10 mouse cellular contexts compared by ENCODE assay signal in the genomic region with DNA sequence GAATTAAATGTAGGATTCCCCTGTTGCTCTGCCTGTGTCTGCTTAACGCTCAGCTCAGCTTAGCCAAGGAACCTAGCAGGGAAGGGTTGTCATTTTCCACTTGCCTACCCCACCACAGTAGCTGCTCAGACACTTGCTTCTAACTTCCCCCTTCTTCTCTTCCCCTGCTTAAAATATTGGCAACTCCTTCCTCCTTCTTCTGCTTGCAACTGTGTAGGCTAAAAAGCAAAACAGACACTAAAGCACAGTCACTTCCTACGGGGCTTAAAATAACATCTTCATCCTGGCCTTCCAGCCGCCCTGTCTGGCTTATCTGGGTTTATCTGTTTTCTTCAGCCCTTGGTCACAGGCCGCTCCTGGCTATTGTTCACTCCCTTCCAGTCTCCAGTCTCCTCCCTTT. TPM values are rescaled to one million over a fixed set of nuclear protein-coding genes. Genes with fewer than 3 reads are reported as not detected.
A peak's percentile ranks its signal among the peaks of the same experiment; 100 is the strongest.
DNase-seq lines count a peak whose midpoint lies in the region; ATAC-seq and TF ChIP-seq lines count a peak whose summit lies in the region.
"Had no signal": no experiment of that assay in that cellular context is flagged by ENCODE, and none has a peak within 500 bp of the region (broad histone marks: within the 10 kb centered on the region; RNA-seq: fewer than 3 reads in every experiment).

No protein-coding gene starts in this region.

- intact Hi-C loops in heart, postnatal 25 days (cut with DNase I) = loop anchor here (5.0 kb wide), 1 partner anchor 50 kb away; the partner anchor contains the start of gene Pwwp2a
- intact Hi-C loops in left cerebral cortex, postnatal 14 days (cut with DNase I) = no loop called here

- H3K27ac ChIP-seq in bone marrow macrophage, adult 2 months (ENCODE audit: insufficient read depth, low read depth, low read length) = peak overlapping the region; percentile 79

- DNase-seq in heart, adult 8-10 months (ENCODE audit: low spot score) = peak; percentile 34
- no peak for DNase-seq in heart, postnatal 25 days (ENCODE audit: low spot score)
- peak; percentile 38 to 67 for DNase-seq in left cerebral cortex, postnatal 14 days (ENCODE audit: low spot score in 2 of 2)
- DNase-seq in left cerebral cortex, adult 11 months (ENCODE audit: low spot score) = no peak
- no peak for DNase-seq in cerebellum, postnatal 4 days (ENCODE audit: low spot score in 2 of 2)
- DNase-seq in embryo, embryonic 9.5 days (ENCODE audit: extremely low spot score) = no peak

- TF ChIP-seq CTCF in bone marrow macrophage, adult 2 months (IDR thresholded peaks at IDR 0.05; ENCODE audit: low read depth, low read length) = no peak

- H3K4me1 ChIP-seq in bone marrow macrophage, adult 2 months (ENCODE audit: control insufficient read depth, insufficient read depth, low read length) = peaks cover 19% of the 10 kb centered on the region

- TF ChIP-seq POLR2A in bone marrow macrophage, adult 2 months (IDR thresholded peaks at IDR 0.05; ENCODE audit: borderline replicate concordance, low read depth, low read length) = no peak

- ATAC-seq in megakaryocyte, adult 5-6 weeks (ENCODE audit: poor library complexity, severe bottlenecking) = peak; percentile 85
- ATAC-seq: lung, postnatal 0 days had no signal

- H3K4me3 ChIP-seq in bone marrow macrophage, adult 2 months (ENCODE audit: insufficient read depth, low read length) = no peak overlapping the region

RNA-seq across cellular contexts. Expression of gene Fabp6, which starts 31.2 kb away (rescaled TPM):
- total RNA-seq in heart, adult 8-10 months (2022) = not detected
- total RNA-seq in heart, postnatal 25 days (2021) = not detected
- total RNA-seq in left cerebral cortex, postnatal 14 days (2021) = not detected
- polyA plus RNA-seq in bone marrow macrophage, adult 2 months (2012; ENCODE audit: insufficient read depth, insufficient read length, missing spikeins) = not detected in 2 replicates
- total RNA-seq in megakaryocyte, adult 5-6 weeks (2015) = not detected in 2 replicates
- not detected in 2 replicates for total RNA-seq in megakaryocyte, adult 5-6 weeks (2017)
- polyA plus RNA-seq: stomach, embryonic 14.5 days had no signal

RNA-seq across cellular contexts. Expression of gene 4933415A04Rik, which starts 45.7 kb away (rescaled TPM):
- total RNA-seq in heart, adult 8-10 months (2022) = under 1 TPM; 0.22 to 0.57 (median 0.48) TPM
- under 1 TPM; 0.49 to 0.67 TPM for total RNA-seq in heart, postnatal 25 days (2021)
- 1 to 10 TPM; 1.1 TPM for total RNA-seq in left cerebral cortex, postnatal 14 days (2021)
- polyA plus RNA-seq in bone marrow macrophage, adult 2 months (2012; ENCODE audit: insufficient read depth, insufficient read length, missing spikeins) = not detected in 2 replicates
- total RNA-seq in megakaryocyte, adult 5-6 weeks (2015) = not detected in 2 replicates
- total RNA-seq in megakaryocyte, adult 5-6 weeks (2017) = not detected in 2 replicates

RNA-seq across cellular contexts. Expression of gene Pwwp2a, which starts 49.2 kb away (rescaled TPM):
- 10 to 100 TPM; 13.8 to 18.4 (median 15.7) TPM for total RNA-seq in heart, adult 8-10 months (2022)
- total RNA-seq in heart, postnatal 25 days (2021) = 10 to 100 TPM; 18.9 to 20.9 TPM
- 10 to 100 TPM; 56.7 to 58.3 TPM for total RNA-seq in left cerebral cortex, postnatal 14 days (2021)
- polyA plus RNA-seq in bone marrow macrophage, adult 2 months (2012; ENCODE audit: insufficient read depth, insufficient read length, missing spikeins) = 35.4 and 36.2 TPM in 2 replicates
- total RNA-seq in megakaryocyte, adult 5-6 weeks (2015) = 28.9 and 29.2 TPM in 2 replicates
- 21.5 and 21.9 TPM in 2 replicates for total RNA-seq in megakaryocyte, adult 5-6 weeks (2017)

Comparison
In these comparisons a context has a peak if more than half of its experiments do, and no peak if none do; other contexts are left out.
1. DNase-seq: peak in heart, adult 8-10 months (single experiment) and left cerebral cortex, postnatal 14 days (2 of 2); none in heart, postnatal 25 days (single experiment), left cerebral cortex, adult 11 months (single experiment), cerebellum, postnatal 4 days (0 of 2) and embryo, embryonic 9.5 days (single experiment).